Mouse (Mus musculus) urinary bladder, postnatal 4 days (tissue): Measurements from ENCODE around the gene Atp8a2.
"Not testable (repeated sequence)": the region's sequence is repeated elsewhere in the genome, so short reads cannot be mapped to it uniquely, and the experiment has no call there.

Experiments
- DNase-seq, 2 experiments: peaks; one replicate each; pipeline ENCODE4 v3.0.0; 2021 to 2022; ENCODE audit warnings: low spot score in 2 of 2

Atp8a2 gene

DNA sequence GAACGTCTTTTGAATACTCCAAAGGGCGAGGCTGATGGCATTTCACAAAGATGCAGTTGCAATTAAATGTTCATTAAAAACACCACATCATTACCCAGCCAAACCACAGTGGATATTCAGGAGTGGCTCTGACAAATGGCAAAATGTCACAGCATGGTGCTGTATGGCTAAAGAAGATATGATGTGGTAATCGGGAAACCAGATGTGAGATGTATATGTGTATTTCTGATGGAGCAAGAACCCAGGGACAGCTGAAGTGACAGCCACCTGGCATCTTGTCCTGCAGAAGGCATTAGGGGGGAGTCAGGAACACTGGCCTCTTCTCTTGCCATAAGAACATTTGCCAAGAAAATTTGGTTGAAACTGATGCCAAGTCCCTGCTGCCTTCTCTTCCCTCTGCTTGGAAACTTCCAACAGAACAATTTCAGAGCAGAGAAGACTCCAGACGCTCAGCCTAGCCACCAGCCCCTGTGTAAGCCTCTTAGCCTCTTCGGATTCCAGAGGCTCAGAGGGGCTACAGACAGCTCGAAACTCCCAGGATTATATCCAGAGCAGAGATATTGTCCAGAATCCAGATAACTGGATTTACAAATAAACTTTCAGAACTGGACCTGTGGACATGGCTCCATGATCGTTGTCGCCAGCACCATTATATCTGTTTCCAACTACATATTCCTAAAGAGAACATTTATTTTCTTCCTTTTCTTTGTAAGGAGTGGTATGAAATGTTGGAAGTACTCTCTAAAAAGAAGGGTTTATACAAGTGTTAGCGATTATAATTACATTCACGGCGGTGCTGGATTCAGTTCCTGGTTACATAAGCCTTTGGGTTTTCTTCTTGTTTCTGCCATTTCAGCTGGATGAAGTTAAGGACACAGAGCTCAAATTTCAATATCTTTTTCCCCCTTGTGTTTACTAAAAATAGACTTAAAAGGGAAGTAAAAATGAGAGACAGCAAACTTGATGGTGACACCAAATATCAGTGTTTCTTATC lies 413.3 kb downstream of the Atp8a2 start:
- no peak for DNase-seq

DNA sequence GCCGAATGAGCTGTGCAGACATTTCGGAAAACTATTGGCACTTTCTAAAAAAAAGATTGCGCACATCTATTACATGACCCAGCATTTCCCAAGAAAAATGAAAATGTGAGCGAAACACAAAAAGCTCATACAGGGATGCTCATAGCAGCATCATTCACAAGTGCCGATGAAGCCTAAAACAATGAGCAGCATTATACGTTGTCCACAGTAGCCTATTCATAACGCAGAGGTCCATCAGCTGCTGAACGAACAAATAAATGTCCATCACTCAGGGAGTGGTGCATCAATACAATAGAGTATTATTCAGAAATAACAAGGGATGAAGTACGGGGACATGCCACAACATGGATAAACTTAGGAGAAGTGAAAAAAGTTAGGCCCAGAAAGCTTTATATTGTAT lies 416.6 kb downstream of the Atp8a2 start:
- DNase-seq, result no peak

DNA sequence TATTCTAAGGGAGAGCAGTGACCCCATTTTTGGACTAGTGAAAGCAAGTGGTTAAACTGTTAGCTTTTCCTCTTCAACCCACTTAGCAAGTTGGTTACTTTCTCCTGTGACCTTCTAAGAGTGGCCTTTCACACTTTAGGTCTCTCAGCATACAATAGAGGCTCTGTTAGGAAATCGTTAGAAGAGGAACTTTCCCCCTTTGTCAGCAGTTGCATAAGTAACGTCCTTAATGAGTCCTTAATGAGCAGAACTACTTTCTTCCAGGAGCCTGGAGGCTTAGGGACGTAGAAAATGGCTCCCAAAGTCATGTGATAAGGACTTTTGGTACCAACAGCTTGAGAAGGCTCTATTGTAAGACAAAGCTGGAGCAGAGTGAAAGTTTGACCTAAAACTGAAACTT lies 434.8 kb downstream of the Atp8a2 start:
- no peak for DNase-seq

DNA sequence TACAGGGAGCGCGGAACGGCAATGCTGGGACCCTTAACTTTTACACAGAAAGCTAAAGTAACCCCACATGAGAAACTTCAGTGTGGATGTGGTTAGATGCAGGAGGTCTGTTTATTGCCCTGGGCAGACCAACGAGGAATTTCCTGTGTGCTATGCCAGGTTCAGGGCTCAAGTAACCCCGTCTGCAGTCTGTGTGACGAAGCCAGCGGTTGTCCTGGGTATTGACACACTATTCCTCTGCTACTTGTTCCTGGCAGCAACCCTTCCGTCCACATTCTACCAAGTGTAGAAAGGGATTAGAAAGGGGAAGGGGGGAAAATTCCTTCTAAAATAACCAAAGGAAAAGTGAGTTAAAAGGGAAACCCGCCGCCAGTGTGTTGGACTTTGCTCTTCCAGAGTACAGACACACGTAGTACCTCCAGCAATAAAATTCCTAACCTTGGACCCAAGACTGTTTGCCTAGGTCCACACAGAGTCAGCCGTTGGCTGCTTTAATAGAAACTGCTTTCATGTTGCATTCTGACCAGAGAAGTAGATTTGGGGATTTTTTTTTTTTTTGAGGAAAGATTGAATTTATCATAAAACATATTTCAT lies 437.0 kb downstream of the Atp8a2 start:
- no peak for DNase-seq

DNA sequence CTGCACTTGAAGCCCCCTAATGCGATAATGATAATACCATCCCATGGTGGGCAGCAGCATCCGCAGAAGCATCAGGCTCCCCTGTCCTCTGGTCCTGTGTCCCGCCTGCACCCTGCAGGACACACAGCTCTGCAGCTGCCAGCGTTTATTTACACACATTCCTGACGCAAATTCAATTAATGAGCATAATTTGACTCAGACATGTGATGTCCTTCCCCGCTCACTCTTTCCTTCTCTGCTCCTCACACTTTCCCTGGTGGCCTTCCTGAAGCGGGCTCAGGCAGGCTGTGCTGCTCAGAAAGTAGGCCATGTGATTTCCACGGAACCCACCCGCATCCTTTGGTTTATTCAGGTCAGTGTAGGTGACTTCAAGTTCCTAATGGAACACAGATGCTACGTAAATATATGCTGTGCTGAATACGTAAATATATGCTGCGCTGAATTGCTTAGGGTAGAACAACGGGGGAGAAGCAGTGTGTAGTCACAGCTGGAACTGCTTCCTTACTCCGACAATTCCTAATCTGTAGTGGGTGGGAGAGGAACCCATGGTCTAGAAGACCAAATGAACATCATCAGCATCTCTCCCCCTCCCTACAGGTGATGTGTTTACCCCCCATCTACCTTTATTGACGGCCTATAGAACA lies 437.7 kb downstream of the Atp8a2 start:
- no peak for DNase-seq

DNA sequence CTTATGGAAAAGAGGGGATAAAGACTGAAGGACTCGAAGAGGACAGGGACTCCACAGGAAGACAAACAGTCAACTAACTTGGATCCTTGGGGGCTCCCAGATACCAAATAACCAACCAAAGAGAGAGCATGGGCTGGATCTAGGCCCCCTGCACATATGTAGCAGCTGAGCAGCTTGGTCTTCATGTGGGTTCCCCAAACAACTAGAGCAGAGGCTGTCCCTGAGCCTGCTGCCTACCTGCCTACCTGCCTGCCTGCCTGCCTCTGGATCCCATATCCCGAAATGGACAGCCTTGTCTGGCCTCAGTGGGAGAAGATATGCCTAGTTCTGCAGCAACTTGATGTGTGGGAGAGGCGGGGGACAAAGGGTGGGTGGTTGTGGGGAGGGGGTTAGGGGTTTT lies 444.6 kb downstream of the Atp8a2 start:
- DNase-seq, result no peak

DNA sequence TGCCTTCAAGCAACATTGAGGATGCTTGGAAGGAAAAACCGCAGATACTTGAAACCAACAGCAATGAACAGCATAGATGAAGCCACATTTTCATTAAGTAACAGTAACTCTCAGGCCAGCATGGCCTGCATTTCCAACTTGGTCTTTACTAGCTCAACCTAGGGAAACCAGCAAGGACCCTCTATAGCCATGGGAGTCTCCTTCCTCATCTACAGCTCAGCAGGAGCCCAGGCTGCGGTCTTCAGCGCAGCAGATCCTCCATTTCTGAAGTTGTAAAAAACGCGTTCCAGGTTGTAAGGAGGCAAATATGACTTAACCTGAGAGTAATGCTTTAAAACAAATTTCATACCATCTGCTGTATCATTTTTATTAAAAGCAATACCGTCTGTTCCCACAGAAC lies 447.0 kb downstream of the Atp8a2 start:
- DNase-seq, result no peak

DNA sequence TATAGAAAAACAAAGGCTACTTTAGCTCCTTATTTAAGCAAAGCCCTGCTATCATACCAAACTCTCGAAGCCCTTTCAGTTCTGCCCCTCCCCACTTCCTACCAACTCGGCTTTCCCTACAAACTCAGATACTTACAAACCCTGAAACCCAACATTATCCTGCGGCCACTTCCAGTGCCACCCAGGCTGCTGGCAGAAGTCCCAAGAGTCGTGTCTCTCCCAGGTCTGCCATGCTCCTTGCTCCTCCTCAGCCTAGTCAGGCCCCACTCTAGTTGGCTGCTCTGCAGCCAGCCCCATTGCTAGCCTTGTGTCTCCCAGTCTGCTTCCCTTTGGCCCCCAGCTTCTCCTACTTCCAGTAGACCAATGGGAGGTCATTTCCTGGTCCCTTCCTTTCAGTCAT lies 451.3 kb downstream of the Atp8a2 start:
- no peak for DNase-seq

DNA sequence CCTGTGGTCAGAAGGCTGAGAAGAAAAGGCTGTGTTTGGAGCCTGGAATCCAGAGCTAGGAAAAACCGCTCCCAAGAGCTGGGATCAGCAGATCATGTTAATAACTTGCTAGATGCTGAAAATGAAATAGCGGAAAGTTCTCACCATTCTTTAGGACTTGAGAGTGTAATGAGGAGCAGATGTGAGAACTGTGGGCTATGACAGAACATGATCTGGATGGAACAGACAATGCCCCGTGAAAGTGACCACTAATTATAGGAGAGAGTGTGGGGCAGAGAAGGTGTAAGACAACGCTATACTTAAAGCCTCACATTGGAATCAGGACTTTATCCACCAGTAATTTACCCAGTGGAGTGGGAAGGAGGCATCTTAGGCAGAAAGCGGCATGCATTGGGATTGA lies 455.2 kb downstream of the Atp8a2 start:
- DNase-seq, result no peak

DNA sequence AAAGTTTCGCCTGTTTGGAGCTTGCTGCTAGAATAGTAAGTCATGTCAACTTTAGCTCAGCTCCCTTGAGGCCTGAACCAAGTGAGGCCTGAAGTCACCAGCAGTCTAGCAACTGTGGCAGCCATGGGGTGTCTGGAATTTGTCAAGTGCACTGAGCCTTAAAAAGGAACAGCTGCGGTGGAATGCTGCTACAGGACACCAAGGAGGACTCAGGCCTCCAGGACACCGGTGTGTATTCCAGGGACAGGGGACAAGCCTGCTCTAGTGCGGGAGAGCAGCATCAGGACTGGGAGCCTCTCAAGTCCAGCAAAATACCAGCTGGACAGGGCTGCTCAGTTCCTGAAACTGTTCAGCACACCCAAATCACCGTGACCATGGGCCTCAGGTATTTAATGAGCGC lies 457.5 kb downstream of the Atp8a2 start:
- no peak for DNase-seq

DNA sequence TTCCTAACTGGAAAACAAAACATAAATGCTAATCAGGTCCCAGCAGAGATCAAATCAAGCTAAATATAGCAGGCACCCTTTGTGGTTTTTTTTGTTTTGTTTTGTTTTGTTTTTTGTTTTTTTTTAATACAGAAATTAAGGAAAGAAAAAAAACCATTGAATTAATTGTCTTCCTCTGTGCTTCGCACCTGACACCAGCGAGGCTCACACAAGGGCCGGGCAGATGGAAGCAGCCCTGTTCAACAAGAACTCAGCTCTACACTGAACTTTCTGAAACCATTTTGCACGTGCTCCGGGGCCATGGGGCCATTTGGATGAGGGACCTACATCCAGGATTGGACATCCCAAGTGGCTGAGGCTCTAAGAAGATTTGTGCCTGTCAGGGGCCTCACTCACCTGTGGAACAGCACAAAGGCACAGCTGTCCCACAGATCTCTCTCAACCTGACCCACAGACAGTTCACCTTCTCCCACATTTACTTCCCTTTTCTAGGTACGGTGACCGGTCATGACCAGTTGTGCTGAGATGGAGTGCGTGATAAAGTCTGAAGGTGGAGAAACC lies 459.2 kb downstream of the Atp8a2 start:
- no peak for DNase-seq

DNA sequence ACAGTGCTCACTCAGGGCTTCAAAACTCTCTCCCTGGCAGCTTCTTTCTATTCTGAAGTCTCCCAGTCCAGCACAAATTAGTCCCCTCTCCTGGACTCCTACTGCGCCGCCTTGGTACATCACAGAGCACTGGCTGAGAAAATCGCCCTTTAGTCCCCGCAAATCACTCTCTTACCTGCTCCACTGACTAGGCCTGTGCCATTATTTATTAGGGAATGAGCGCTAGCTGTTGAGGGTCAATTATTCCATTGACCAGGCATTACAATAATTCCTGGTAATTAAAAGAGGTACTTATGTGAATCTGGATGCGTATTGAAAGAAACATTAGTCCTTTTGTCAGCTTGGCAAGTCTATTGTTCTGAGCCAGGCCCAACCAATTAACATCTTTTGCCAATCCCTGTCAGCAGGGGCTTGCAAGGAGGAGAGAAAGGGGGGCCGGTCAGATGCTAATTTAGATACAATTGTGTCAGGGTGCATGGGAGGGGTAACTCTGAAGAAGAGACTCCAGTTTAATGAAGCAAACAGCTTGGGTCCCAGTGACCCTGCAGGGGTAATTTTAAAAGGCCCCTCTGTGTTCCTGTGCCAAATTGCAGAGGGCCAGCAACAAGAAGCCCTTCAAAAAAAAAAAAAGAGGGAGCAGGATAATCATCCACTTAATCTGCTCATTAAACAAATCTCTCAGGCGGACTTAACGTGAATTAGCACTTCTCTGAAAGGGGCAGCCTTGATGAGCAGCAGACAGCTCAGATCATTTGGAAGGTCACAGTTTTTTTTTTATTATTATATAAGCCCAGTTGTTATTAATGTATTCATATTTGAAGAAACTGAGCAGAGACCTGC lies 459.9 kb downstream of the Atp8a2 start:
- DNase-seq, result no peak

DNA sequence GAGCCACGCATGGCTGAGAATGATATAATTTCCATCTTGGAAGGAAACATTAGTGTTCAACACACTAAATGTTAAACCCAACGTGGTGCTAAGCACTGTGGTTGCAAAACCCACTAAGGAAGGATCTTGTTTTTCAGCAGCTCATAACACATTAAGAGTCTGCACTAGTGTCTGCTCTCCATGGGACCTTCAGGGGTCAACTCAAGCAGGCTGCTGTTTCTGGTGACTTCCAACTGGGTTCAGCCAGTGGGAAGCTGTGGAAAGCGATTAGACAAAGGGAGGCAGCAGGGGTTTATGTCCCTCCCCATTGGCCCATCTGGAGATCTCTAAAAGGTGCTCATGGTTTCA lies 467.0 kb downstream of the Atp8a2 start:
- no peak for DNase-seq

DNA sequence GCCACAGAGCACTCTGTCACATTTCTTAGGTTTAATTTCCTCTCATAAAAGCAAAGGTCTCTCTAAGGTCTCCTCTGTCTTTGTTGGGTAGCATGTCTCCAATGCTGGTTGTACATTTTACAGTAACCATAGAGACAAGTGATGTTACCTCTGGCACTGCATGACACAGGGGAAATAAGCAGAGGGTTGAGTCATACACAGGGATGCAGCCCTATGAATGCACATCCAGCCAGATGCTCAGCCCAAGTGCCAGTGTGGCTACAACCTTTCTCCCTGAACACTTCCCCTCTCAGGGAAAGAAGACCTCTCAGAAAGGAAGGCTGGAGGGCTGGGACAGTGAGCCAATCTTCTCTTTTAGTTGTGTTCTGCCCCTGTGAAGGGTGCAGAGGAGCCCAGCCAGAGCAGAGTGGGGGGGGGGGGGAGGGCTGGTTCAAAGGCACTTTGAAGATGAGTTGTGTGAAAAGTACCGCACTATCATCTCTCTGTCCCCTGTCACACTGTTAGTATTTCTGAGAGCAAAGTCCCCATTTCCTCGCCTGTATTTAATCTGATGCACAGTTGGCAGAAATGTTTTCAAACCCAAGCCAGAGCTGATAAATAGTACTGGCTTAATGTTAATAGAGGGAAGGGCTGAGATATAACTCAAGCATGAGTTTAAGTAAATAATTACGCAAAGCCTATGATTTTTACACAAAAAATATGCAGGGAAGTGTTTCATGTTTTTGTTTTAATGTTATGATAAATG lies 467.5 kb downstream of the Atp8a2 start:
- no peak for DNase-seq

DNA sequence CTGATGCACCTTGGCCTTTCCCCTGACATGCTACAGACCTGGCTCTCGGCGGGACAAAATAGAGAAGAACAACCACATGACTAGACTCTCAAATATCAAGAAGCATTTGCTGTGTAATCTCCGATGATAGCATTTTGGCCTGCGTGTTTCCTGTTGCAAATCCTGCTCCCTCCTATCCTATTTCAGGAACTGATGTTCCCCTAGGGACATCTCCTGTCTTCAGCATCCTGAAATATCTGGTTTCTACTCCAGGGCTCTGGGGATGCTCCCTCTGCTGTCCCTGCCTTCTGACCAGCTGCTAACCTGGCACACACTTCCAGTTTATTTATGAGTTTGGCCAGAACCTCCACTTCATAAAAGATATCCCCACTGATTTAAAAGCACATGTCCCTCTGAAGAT lies 470.0 kb downstream of the Atp8a2 start:
- no peak for DNase-seq

DNA sequence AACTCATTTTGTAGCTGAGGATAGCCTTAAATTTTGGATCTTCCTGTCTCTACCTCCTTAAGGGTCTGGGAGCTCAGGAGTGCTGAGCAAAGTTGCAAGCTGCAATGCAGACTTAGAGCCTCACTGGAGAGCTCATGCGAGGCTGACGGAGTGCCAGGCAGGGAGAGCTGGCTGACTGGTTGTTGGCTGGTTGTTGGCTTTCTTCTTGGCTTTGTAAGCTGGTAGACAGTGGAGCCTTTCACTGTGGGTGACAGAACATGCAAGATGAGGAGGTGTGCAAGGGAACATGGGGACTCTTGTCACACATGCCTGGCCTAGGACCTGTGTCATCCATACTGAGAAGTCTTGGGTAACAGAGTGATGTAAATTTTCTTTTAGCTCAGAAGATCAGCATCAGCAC lies 473.8 kb downstream of the Atp8a2 start:
- no peak for DNase-seq

DNA sequence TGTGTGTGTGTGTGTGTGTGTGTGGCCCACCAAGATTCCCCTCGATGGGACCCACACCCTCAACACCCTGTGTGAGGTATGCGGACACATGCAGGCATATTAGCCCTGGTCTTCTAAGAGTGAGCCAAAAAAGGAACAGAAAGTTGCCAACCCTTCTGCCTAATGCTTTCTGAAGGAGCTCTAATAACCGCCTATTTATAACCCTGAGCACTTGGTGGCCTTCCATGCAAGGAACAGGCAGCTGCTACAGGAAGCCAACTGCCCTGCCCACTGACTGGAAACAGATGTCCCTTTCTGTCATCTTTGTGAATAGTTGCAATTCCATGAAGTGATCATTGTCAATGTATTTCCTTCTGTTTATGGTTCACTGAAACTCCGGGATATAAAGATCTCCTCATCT lies 475.0 kb downstream of the Atp8a2 start:
- DNase-seq, result no peak

DNA sequence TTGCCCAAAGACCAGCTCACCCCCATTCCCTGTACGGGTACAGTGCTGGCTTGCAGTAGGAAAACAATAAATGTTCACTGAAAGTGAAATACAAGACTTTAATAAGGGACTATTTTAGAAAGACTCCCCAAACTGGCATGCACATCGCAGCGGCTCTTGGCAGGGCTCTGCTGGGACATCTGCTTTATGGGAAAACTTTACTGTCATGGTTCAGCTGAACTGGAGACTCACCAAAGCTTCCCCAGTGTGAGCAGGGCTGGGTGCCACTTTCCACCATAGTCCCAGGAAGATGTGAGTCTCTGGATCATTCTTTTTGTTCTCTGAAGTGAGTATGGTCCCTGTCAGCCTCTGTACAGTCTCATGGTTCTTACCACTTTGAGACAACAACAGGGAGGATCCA lies 475.6 kb downstream of the Atp8a2 start:
- no peak for DNase-seq

DNA sequence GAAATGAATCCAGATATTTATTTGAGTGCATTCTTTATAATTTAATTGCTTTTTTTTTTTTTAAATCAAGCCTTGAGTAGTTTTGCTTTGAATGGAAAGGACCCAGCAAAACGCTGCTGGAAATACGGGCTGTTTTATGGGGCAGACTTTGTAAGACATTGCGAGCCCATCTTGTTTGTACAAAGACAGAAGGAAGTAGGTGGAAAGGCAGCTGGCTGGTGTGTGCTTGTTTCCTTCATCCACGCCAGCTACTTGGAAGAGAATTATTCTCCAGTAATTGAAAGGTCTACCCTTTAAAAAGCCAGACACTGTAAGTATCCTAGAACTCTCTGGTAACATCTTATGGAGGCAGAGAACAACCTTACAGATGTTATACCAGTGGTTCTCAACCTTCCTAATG lies 476.6 kb downstream of the Atp8a2 start:
- no peak for DNase-seq

DNA sequence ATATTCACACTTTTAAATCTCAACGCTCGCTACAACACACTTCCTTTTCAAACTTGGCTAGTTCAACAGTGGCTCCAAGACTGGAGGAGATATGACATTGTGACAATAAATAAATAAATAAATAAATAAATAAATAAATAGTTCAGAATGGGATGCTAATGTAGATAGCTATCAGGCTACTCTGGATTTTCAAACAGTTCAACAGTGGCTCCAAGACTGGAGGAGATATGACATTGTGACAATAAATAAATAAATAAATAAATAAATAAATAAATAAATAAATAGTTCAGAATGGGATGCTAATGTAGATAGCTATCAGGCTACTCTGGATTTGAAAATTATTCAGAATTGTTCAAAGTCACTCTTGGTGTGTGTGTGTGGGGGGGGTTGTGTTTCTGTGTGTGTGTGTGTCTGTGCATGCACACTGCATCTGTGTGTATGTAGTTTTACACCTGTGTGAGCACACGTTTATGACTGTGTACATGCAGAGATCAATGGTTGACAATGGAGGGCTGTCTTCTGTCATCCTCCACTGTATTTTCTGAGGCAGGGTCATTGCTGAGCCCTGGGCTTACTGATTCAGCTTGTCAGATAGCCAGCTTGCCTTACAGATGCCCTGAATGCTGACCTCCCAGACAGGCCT lies 480.4 kb downstream of the Atp8a2 start:
- not testable (repeated sequence) for DNase-seq
